ENCODE assay signal across 8 mouse cellular contexts in genomic region chr14:25701986-25702385, GRCm38 (mm10). TPM values are rescaled to one million over a fixed set of nuclear protein-coding genes. Genes with fewer than 3 reads are reported as not detected.
DNase-seq lines count a peak whose midpoint lies in the region; ATAC-seq lines count a peak whose summit lies in the region.

No protein-coding gene starts in this region.

- no peaks in the 10 kb centered on the region for H3K27me3 ChIP-seq in kidney, embryonic 16.5 days (ENCODE audit: insufficient read depth, low read length)
- no peaks in the 10 kb centered on the region for H3K27me3 ChIP-seq in intestine, embryonic 14.5 days (replicated peaks; ENCODE audit: control insufficient read depth, insufficient read depth, low read length)

- no peak for DNase-seq in kidney, postnatal 10 days
- peak; percentile 66 for DNase-seq in ZHBTc4 (ENCODE audit: low read depth, low spot score)
- DNase-seq in intestine, embryonic 14.5 days (ENCODE audit: low spot score): peak; percentile 64
- DNase-seq in telencephalon, adult 2 months (ENCODE audit: low read depth, low spot score): peak; percentile 22
- DNase-seq in spleen, postnatal 4 days (ENCODE audit: low spot score in 2 of 2): no peak
- DNase-seq in urinary bladder, postnatal 14 days (ENCODE audit: low spot score): no peak

- H3K9ac ChIP-seq in kidney, embryonic 16.5 days (replicated peaks; ENCODE audit: low read length): no peak overlapping the region
- no peak overlapping the region for H3K9ac ChIP-seq in intestine, embryonic 14.5 days (ENCODE audit: low read length)

- H3K4me2 ChIP-seq in kidney, embryonic 16.5 days (replicated peaks; ENCODE audit: low read depth, low read length): no peak overlapping the region
- no peak overlapping the region for H3K4me2 ChIP-seq in intestine, embryonic 14.5 days (ENCODE audit: low read length)

- peak; percentile 66; the same call in 1 of the 2 replicates for ATAC-seq in kidney, embryonic 16.5 days (ENCODE audit: low FRiP score, low TSS enrichment)
- peak; percentile 74 for ATAC-seq in CD4-positive, CD25-positive, alpha-beta regulatory T cell, adult 4 months
- peak; percentile 70 for ATAC-seq in intestine, embryonic 14.5 days (replicated peaks; ENCODE audit: low FRiP score, low TSS enrichment, low read depth)

- H3K27ac ChIP-seq in kidney, embryonic 16.5 days (ENCODE audit: low read length): no peak overlapping the region
- H3K27ac ChIP-seq in intestine, embryonic 14.5 days (ENCODE audit: low read depth): no peak overlapping the region

- H3K36me3 ChIP-seq in kidney, embryonic 16.5 days (ENCODE audit: insufficient read depth, low read length): peaks cover 27% of the 10 kb centered on the region
- peaks cover 38% of the 10 kb centered on the region for H3K36me3 ChIP-seq in intestine, embryonic 14.5 days (ENCODE audit: control insufficient read depth, insufficient read depth, low read length)

- no peaks in the 10 kb centered on the region; the same call in 1 of the 2 replicates for H3K4me1 ChIP-seq in kidney, embryonic 16.5 days (ENCODE audit: insufficient read depth, low read length)
- no peaks in the 10 kb centered on the region for H3K4me1 ChIP-seq in intestine, embryonic 14.5 days (replicated peaks; ENCODE audit: control insufficient read depth, insufficient read depth, low read length)

- H3K4me3 ChIP-seq in kidney, embryonic 16.5 days (ENCODE audit: low read length): no peak overlapping the region
- H3K4me3 ChIP-seq in intestine, embryonic 14.5 days (ENCODE audit: low read depth, low read length): no peak overlapping the region

- H3K9me3 ChIP-seq in kidney, embryonic 16.5 days (ENCODE audit: low read length): no peaks in the 10 kb centered on the region
- H3K9me3 ChIP-seq in intestine, embryonic 14.5 days (ENCODE audit: control insufficient read depth, low read length): no peaks in the 10 kb centered on the region

RNA-seq across cellular contexts. Expression of gene Ppif, which starts 8.0 kb away (rescaled TPM):
- polyA plus RNA-seq in kidney, embryonic 16.5 days (2015; fragmentation: Nextera tagmentation; extraction: Ambion mirVana): 42.4 and 55.5 TPM in 2 replicates
- 10 to 100 TPM; 22.0 to 27.0 TPM for polyA plus RNA-seq in CD4-positive, CD25-positive, alpha-beta regulatory T cell, adult 4 months (2017; shearing (Covaris generic))
- polyA plus RNA-seq in intestine, embryonic 14.5 days (2014; fragmentation: Nextera tagmentation; extraction: Ambion mirVana): 71.2 and 71.4 TPM in 2 replicates

Comparison
In these comparisons a context has a peak if more than half of its experiments do, and no peak if none do; other contexts are left out.
1. DNase-seq: peak in ZHBTc4 (single experiment), intestine, embryonic 14.5 days (single experiment) and telencephalon, adult 2 months (single experiment); none in kidney, postnatal 10 days (single experiment), spleen, postnatal 4 days (0 of 2) and urinary bladder, postnatal 14 days (single experiment).
2. Peak in every context shown above with its lines, with median percentiles within 50 percentile points of each other: ATAC-seq.